ENCODE assay signal across 12 mouse cellular contexts in the genomic region with DNA sequence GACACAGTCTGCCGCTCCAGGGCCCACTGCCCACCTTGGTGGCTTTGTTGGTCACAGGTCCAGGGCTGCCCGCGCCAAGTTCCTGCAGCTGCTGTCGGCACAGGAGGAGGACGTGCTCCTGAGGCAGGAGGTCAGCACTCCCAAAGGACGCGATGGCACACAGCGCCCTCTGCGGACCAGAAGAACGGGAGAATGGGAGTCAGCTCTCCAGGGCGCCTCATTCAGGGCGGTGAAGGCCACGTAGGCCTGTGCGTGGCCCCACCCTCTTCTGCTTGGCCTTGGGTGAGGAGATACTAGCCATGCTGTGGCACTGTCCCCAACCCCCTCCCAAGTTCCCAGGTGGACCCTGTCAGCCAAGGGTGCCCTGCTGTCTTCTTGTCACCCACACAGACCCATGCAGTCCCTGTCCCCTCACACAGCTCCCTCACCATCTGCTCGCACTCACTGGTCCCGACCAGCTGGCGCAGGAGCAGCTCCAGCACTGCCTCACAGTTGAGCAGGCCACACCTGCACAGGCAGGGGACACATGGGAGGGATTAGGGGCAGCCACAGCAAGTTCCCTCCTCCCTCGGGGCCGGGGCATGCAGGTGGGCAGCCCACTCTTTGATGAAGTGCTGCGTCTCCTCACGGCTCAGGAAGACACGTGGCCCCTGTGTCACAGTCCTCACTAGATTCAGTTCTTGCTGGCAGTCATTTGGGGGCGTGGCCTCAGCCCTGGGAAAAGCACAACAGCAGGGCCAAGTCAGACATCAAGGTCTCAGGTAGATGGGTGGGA. TPM values are rescaled to one million over a fixed set of nuclear protein-coding genes. Genes with fewer than 3 reads are reported as not detected.
DNase-seq lines count a peak whose midpoint lies in the region; ATAC-seq and TF ChIP-seq lines count a peak whose summit lies in the region.
"Had no signal": no experiment of that assay in that cellular context is flagged by ENCODE, and none has a peak within 500 bp of the region (broad histone marks: within the 10 kb centered on the region; RNA-seq: fewer than 3 reads in every experiment).

No protein-coding gene starts in this region.

- H3K27me3 ChIP-seq in cerebellum, adult 2 months (ENCODE audit: control insufficient read depth, insufficient read depth, low read length) = no peaks in the 10 kb centered on the region
- H3K27me3 ChIP-seq in liver, embryonic 12.5 days (replicated peaks) = no peaks in the 10 kb centered on the region
- H3K27me3 ChIP-seq in liver, postnatal 0 days (ENCODE audit: insufficient read depth, low read length) = no peaks in the 10 kb centered on the region
- H3K27me3 ChIP-seq in stomach, postnatal 0 days (ENCODE audit: control insufficient read depth, insufficient read depth, low read length) = no peaks in the 10 kb centered on the region

- no peak overlapping the region for H3K27ac ChIP-seq in cerebellum, adult 2 months (ENCODE audit: insufficient read depth, low read length)
- no peak overlapping the region for H3K27ac ChIP-seq in liver, embryonic 12.5 days
- no peak overlapping the region for H3K27ac ChIP-seq in liver, postnatal 0 days (ENCODE audit: low read depth)
- no peak overlapping the region for H3K27ac ChIP-seq in stomach, postnatal 0 days (replicated peaks)
- H3K27ac ChIP-seq: gastrocnemius, adult 2 months; left cerebral cortex, adult 2 months had no signal

- no peak for DNase-seq in cerebellum, adult 2 months
- no peak for DNase-seq in cerebellum, adult 11 months
- no peak for DNase-seq in liver, postnatal 0 days
- peak; percentile 87 for DNase-seq in adrenal gland, postnatal 14 days
- no peak for DNase-seq in stomach, postnatal 0 days (ENCODE audit: low spot score)
- DNase-seq in right cerebral cortex, postnatal 4 days = no peak
- no peak for DNase-seq in cerebellum, adult 9-11 months
- DNase-seq: gastrocnemius, adult 2 months; kidney, postnatal 14 days; lung, embryonic 14.5 days had no signal

- peaks cover 67% of the 10 kb centered on the region for H3K36me3 ChIP-seq in liver, embryonic 12.5 days
- H3K36me3 ChIP-seq in liver, postnatal 0 days (replicated peaks; ENCODE audit: insufficient read depth, low read length) = peaks cover 44% of the 10 kb centered on the region
- H3K36me3 ChIP-seq in stomach, postnatal 0 days (ENCODE audit: control insufficient read depth, insufficient read depth, low read length) = peaks cover 13% of the 10 kb centered on the region; the same call in 1 of the 2 replicates

- H3K9me3 ChIP-seq in liver, embryonic 12.5 days (replicated peaks) = no peaks in the 10 kb centered on the region
- H3K9me3 ChIP-seq in liver, postnatal 0 days (ENCODE audit: low read length) = no peaks in the 10 kb centered on the region
- H3K9me3 ChIP-seq in stomach, postnatal 0 days (ENCODE audit: control insufficient read depth, low read length) = no peaks in the 10 kb centered on the region

- TF ChIP-seq EP300 in liver, postnatal 0 days (IDR thresholded peaks at IDR 0.05; ENCODE audit: low read depth) = no peak
- TF ChIP-seq EP300 in stomach, postnatal 0 days (optimal IDR thresholded peaks at IDR 0.05) = no peak

- TF ChIP-seq POLR2A in cerebellum, adult 2 months (IDR thresholded peaks at IDR 0.05; ENCODE audit: borderline replicate concordance, insufficient read depth, low read length) = no peak

- no peak overlapping the region for H3K9ac ChIP-seq in liver, embryonic 12.5 days
- no peak overlapping the region for H3K9ac ChIP-seq in liver, postnatal 0 days (replicated peaks)
- H3K9ac ChIP-seq in stomach, postnatal 0 days (ENCODE audit: low read length) = no peak overlapping the region
- H3K9ac ChIP-seq: lung, embryonic 14.5 days had no signal

- H3K4me2 ChIP-seq in liver, embryonic 12.5 days = no peak overlapping the region
- H3K4me2 ChIP-seq in liver, postnatal 0 days (ENCODE audit: low read depth, low read length) = no peak overlapping the region
- H3K4me2 ChIP-seq in stomach, postnatal 0 days (replicated peaks; ENCODE audit: low read depth) = no peak overlapping the region
- H3K4me2 ChIP-seq: lung, embryonic 14.5 days had no signal

- H3K4me3 ChIP-seq in cerebellum, adult 2 months (replicated peaks; ENCODE audit: insufficient read depth, low read depth, low read length) = no peak overlapping the region
- H3K4me3 ChIP-seq in liver, embryonic 12.5 days = no peak overlapping the region
- H3K4me3 ChIP-seq in liver, postnatal 0 days (ENCODE audit: low read depth, low read length) = no peak overlapping the region
- no peak overlapping the region for H3K4me3 ChIP-seq in stomach, postnatal 0 days (ENCODE audit: low read depth, low read length)
- H3K4me3 ChIP-seq: gastrocnemius, adult 2 months; left cerebral cortex, adult 2 months had no signal

- peaks cover 13% of the 10 kb centered on the region for H3K4me1 ChIP-seq in cerebellum, adult 2 months (ENCODE audit: control insufficient read depth, insufficient read depth, low read length)
- peaks cover 22% of the 10 kb centered on the region for H3K4me1 ChIP-seq in liver, embryonic 12.5 days
- peaks cover 8% of the 10 kb centered on the region for H3K4me1 ChIP-seq in liver, postnatal 0 days (ENCODE audit: insufficient read depth)
- H3K4me1 ChIP-seq in stomach, postnatal 0 days (replicated peaks; ENCODE audit: control insufficient read depth, insufficient read depth) = 0 out of 2 replicates have a peak, but pooled peaks cover 4% of the 10 kb centered on the region

- WGBS in cerebellum, adult 2 months = 43% methylated on average over 23 of the region's 23 CpGs
- 78% methylated on average over 22 of the region's 23 CpGs for WGBS in liver, embryonic 12.5 days (ENCODE audit: insufficient replicate concordance)
- WGBS in liver, postnatal 0 days (ENCODE audit: insufficient replicate concordance) = 84% methylated on average over 23 of the region's 23 CpGs
- WGBS in stomach, postnatal 0 days = 70% methylated on average over 23 of the region's 23 CpGs

- 0 out of 2 replicates have a peak, but pooled peaks have one; percentile 17 for ATAC-seq in liver, embryonic 12.5 days
- ATAC-seq in liver, postnatal 0 days = no peak
- ATAC-seq in stomach, postnatal 0 days (ENCODE audit: low FRiP score, low TSS enrichment) = peak; percentile 13; the same call in 1 of the 2 replicates

- TF ChIP-seq CTCF in cerebellum, adult 2 months (IDR thresholded peaks at IDR 0.05; ENCODE audit: borderline replicate concordance, insufficient read depth, low read depth, low read length) = peak; percentile 30; the same call in 1 of the 2 replicates
- no peak for TF ChIP-seq CTCF in liver, postnatal 0 days (IDR thresholded peaks at IDR 0.05; ENCODE audit: low read depth)
- TF ChIP-seq CTCF in stomach, postnatal 0 days (IDR thresholded peaks at IDR 0.05; ENCODE audit: low read depth) = peak; percentile 38; the same call in 1 of the 2 replicates

RNA-seq across cellular contexts. Expression of gene Tepsin, which starts 5.5 kb away (rescaled TPM):
- polyA plus RNA-seq in cerebellum, adult 2 months (2012; rRNA removed) = 43.5 and 44.7 TPM in 2 replicates
- 9.3 and 11.3 TPM in 2 replicates for polyA plus RNA-seq in liver, embryonic 12.5 days (2016; fragmentation: Nextera tagmentation; extraction: Ambion mirVana)
- 3.8 and 4.2 TPM in 2 replicates for polyA plus RNA-seq in liver, postnatal 0 days (2015; fragmentation: Nextera tagmentation; extraction: Ambion mirVana)
- total RNA-seq in adrenal gland, postnatal 14 days (2021) = 10.7 and 13.7 TPM in 2 replicates
- 8.3 and 11.5 TPM in 2 replicates for polyA plus RNA-seq in stomach, postnatal 0 days (2015; fragmentation: Nextera tagmentation; extraction: Ambion mirVana)

RNA-seq across cellular contexts. Expression of gene Ndufaf8, which starts 5.7 kb away (rescaled TPM):
- polyA plus RNA-seq in cerebellum, adult 2 months (2012; rRNA removed) = 43.5 and 50.7 TPM in 2 replicates
- polyA plus RNA-seq in liver, embryonic 12.5 days (2016; fragmentation: Nextera tagmentation; extraction: Ambion mirVana) = 64.4 and 68.1 TPM in 2 replicates
- 63.4 and 65.4 TPM in 2 replicates for polyA plus RNA-seq in liver, postnatal 0 days (2015; fragmentation: Nextera tagmentation; extraction: Ambion mirVana)
- 50.0 and 55.2 TPM in 2 replicates for total RNA-seq in adrenal gland, postnatal 14 days (2021)
- 84.8 and 84.9 TPM in 2 replicates for polyA plus RNA-seq in stomach, postnatal 0 days (2015; fragmentation: Nextera tagmentation; extraction: Ambion mirVana)

RNA-seq across cellular contexts. Expression of gene Cep131, which starts 6.4 kb away (rescaled TPM):
- 32.3 and 33.0 TPM in 2 replicates for polyA plus RNA-seq in cerebellum, adult 2 months (2012; rRNA removed)
- polyA plus RNA-seq in liver, embryonic 12.5 days (2016; fragmentation: Nextera tagmentation; extraction: Ambion mirVana) = 10.5 and 11.4 TPM in 2 replicates
- polyA plus RNA-seq in liver, postnatal 0 days (2015; fragmentation: Nextera tagmentation; extraction: Ambion mirVana) = 3.1 and 3.9 TPM in 2 replicates
- 67.4 and 80.7 TPM in 2 replicates for total RNA-seq in adrenal gland, postnatal 14 days (2021)
- polyA plus RNA-seq in stomach, postnatal 0 days (2015; fragmentation: Nextera tagmentation; extraction: Ambion mirVana) = 5.8 and 6.3 TPM in 2 replicates

RNA-seq across cellular contexts. Expression of gene Aatk, which starts 46.0 kb away (rescaled TPM):
- 296 and 298 TPM in 2 replicates for polyA plus RNA-seq in cerebellum, adult 2 months (2012; rRNA removed)
- 0.37 and 0.49 TPM in 2 replicates for polyA plus RNA-seq in liver, embryonic 12.5 days (2016; fragmentation: Nextera tagmentation; extraction: Ambion mirVana)
- 0.72 and 0.89 TPM in 2 replicates for polyA plus RNA-seq in liver, postnatal 0 days (2015; fragmentation: Nextera tagmentation; extraction: Ambion mirVana)
- total RNA-seq in adrenal gland, postnatal 14 days (2021) = 13.7 and 15.7 TPM in 2 replicates
- 1.6 and 2.1 TPM in 2 replicates for polyA plus RNA-seq in stomach, postnatal 0 days (2015; fragmentation: Nextera tagmentation; extraction: Ambion mirVana)

RNA-seq across cellular contexts. Expression of gene Slc38a10, which starts 58.1 kb away (rescaled TPM):
- 72.5 and 73.2 TPM in 2 replicates for polyA plus RNA-seq in cerebellum, adult 2 months (2012; rRNA removed)
- polyA plus RNA-seq in liver, embryonic 12.5 days (2016; fragmentation: Nextera tagmentation; extraction: Ambion mirVana) = 54.9 and 55.2 TPM in 2 replicates
- polyA plus RNA-seq in liver, postnatal 0 days (2015; fragmentation: Nextera tagmentation; extraction: Ambion mirVana) = 25.0 and 28.0 TPM in 2 replicates
- 105 and 115 TPM in 2 replicates for total RNA-seq in adrenal gland, postnatal 14 days (2021)
- polyA plus RNA-seq in stomach, postnatal 0 days (2015; fragmentation: Nextera tagmentation; extraction: Ambion mirVana) = 40.5 and 42.3 TPM in 2 replicates
